Mouse (Mus musculus): ENCODE results near the gene Adgrg6. TPM values are rescaled to one million over a fixed set of nuclear protein-coding genes. Genes with fewer than 3 reads are reported as not detected.
A peak's percentile ranks its signal among the peaks of the same experiment; 100 is the strongest.

Adgrg6 gene
- total RNA-seq, 4 experiments from 2014 or later: 1.9 to 3.8 (median 2.0) TPM

DNA sequence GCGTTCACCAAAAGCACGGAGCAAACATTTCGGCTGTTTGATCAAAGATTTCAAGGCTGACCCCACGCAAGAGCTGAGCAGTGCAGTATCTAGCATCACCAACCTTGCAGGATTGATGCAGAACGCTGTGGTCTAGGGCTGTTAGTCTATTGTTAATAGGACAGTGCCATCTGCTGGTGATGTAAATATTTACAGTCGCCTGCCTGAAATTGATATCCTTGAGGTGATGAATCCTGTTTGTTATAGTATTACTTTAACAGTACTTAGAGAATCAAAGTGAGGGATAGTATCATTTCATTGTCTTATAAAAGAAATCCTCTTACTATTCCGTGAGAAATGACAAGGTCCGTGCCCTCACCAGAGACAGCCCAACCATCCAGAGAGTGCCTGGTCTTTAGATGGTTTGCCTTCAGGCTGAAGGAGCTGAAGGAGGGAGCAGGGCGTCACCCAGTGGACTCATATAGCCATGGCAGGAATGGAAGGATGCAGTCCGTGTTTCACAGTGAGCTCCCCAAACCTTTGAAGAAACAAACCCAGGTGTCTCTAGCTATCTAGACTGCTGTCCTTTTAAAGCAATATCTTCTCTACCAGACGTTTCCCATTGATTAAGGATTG lies 154.3 kb downstream of the Adgrg6 start:
- peak; percentile 76 for DNase-seq (ENCODE audit: low spot score)

DNA sequence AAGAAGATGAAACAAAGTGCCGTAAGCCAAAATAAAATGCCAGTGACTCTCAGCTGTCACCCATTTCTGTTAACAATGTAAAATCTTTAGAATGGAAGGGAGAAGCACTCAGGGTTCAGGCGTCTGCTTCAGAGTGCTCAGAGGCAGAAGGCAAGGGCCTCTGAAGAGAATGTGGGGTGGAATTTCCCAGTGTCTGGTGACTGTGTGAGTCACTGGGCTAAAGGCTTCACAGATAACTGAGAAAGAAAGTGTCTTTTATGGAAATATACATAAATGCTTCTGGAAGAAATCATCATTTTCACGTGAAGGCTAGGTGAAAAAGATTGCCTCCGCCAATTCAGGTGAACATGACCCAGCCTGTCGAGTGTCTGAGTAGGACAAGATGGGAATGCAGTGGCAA lies 159.9 kb downstream of the Adgrg6 start:
- DNase-seq (ENCODE audit: low spot score): no peak

DNA sequence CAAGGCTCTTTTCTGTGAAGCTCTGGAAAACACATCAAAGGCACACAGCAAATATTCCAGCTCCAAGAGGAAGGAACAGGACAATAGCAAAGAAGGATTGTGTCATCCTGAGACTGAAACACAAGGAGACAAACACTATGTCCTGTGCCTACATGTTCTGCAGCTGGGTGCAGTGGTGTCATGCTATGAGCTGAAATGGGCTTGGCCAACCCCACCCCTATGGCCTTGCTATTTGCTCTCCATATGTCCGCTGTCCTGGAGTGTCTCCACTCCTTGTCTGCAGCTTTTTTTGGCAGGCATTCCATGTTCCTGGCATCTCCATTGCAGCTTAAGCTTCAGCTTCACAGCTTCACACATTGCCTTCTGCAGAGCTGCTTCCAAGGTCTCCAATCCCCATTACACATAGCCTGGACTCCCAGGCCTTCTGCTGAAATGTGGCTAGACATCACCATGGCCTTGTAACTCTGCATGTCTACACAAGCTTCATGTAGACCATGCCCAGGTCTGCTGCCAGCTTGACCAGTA lies 180.3 kb downstream of the Adgrg6 start:
- DNase-seq (ENCODE audit: low spot score): peak; percentile 11

DNA sequence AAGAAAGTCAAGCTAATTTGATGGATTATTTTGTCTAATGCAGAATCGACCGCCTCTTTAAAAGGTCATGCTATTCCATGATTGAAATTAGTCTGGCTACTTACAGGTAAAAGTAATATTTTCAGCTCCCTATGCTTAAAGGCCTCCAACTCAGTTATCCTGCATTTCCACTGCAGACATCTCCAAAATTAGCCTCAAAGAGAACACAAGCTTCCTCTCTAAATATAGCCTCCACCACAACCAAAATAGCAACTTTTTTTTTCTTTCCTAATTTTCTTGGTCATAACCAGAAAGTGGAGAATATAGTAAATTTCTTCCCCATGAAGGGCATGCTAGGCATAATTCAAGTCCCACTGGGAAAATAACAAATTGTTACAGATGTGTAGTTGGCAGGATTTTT lies 182.2 kb downstream of the Adgrg6 start:
- DNase-seq (ENCODE audit: low spot score): no peak

DNA sequence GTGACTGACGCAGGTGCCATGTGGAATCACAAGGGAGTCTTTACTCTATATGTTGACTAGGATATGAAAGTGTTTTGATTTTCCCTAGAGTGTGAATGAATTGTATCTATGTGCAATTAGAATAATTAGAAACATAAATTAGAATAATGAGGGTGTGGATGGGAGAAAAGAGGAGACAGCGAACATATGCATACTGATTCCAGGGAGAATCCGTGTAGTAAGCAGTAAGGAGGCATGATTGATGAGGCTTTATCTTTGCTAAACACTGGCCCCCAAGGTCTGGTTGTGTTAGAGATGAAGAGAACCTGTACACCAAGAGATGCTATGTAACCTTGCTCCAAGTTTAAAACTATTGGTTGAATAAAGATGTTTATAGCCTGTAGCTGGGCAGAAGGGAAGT lies 187.2 kb downstream of the Adgrg6 start:
- no peak for DNase-seq (ENCODE audit: low spot score)

Other genes with a start within 250 kb of the Adgrg6 start
- 10 to 100 TPM; 20.8 to 36.7 (median 29.6) TPM for gene Vta1, start 159.9 kb upstream of the Adgrg6 start, total RNA-seq (2022)
- gene Nmbr, start 159.9 kb upstream of the Adgrg6 start, total RNA-seq (2022): under 1 TPM in 1 of 4 experiments, not detected in 3; 0.53 TPM
- gene Gje1, start 172.6 kb upstream of the Adgrg6 start, total RNA-seq (2022): not detected